Mouse (Mus musculus) cerebellum, adult 2 months (tissue): Measurements from ENCODE around the gene Kcnq2. TPM values are rescaled to one million over a fixed set of nuclear protein-coding genes. Genes with fewer than 3 reads are reported as not detected.
A peak's percentile ranks its signal among the peaks of the same experiment; 100 is the strongest.

Source experiments
- DNase-seq, 2 experiments: peaks; one replicate each; pipeline ENCODE4 v3.0.0; 2021
- H3K27ac ChIP-seq: fragments of 200-500 bp; 2 replicates; pipeline ENCODE4 v1.5.1; 2012; ENCODE audit warnings: low read length, control low read depth, inconsistent platforms; ENCODE audit not compliant: insufficient read depth
- H3K27me3 ChIP-seq: fragments of 200-500 bp; 2 replicates; pipeline ENCODE4 v1.6.1; 2012; ENCODE audit warnings: inconsistent platforms, mild to moderate bottlenecking, low read length, moderate library complexity; ENCODE audit not compliant: control insufficient read depth, insufficient read depth
- H3K4me1 ChIP-seq: fragments of 200-500 bp; 2 replicates; pipeline ENCODE4 v1.6.1; 2011; ENCODE audit warnings: low read length; ENCODE audit not compliant: control insufficient read depth, insufficient read depth
- H3K4me3 ChIP-seq: fragments of 200-500 bp; replicated peaks from 2 replicates; pipeline ENCODE3; 2011; ENCODE audit warnings: mild to moderate bottlenecking, low read depth, low read length, control low read depth; ENCODE audit not compliant: insufficient read depth
- CTCF ChIP-seq: fragments of 200-500 bp; IDR thresholded peaks from 2 replicates; pipeline ENCODE4 v1.5.1; 2011; ENCODE audit warnings: low read depth, mild to moderate bottlenecking, control low read depth, low read length, moderate library complexity, borderline replicate concordance; ENCODE audit not compliant: insufficient read depth
- POLR2A ChIP-seq: fragments of 200-500 bp; IDR thresholded peaks from 2 replicates; pipeline ENCODE4 v1.6.1; 2011; ENCODE audit warnings: low read length, control low read depth, borderline replicate concordance; ENCODE audit not compliant: insufficient read depth
- WGBS: fragments of 180-500 bp; shearing (Covaris S2); methylation state at CpG from one replicate; pipeline ENCODE4 v1.1.7; 2018; 5-methylcytosine and 5-hydroxymethylcytosine counted together
- polyA plus RNA-seq: library from polyadenylated mRNA; depleted of rRNA; stranded (reverse); fragments of >200 nt; gene quantifications from 2 replicates; pipeline ENCODE4 v1.2.3, GENCODE M21; 2012

Kcnq2 gene
- polyA plus RNA-seq, 1 experiment: 115 TPM

- TF ChIP-seq CTCF: peak; percentile 79
- TF ChIP-seq POLR2A: no peak
Observed at GRCm38 (mm10) chr2:181153837-181154236, 18.7 kb upstream of the Kcnq2 start.

GRCm38 (mm10) chr2:181153131-181153530 lies 18.0 kb upstream of the Kcnq2 start:
- TF ChIP-seq POLR2A (no peak), CTCF (no peak)
- 44% methylated on average over 1 of the region's 1 CpGs for WGBS
- Histone ChIP-seq H3K27me3 (no peaks in the 10 kb centered on the region), H3K4me1 (peaks cover 50% of the 10 kb centered on the region), H3K27ac (no peak overlapping the region), H3K4me3 (peak overlapping the region; percentile 19)
- peak; percentile 57 for DNase-seq

More at GRCm38 (mm10) chr2:181153837-181154236, 18.7 kb upstream of the Kcnq2 start:
- Histone ChIP-seq H3K4me1 (peaks cover 48% of the 10 kb centered on the region), H3K27ac (no peak overlapping the region), H3K4me3 (peak overlapping the region; percentile 19), H3K27me3 (no peaks in the 10 kb centered on the region)
- WGBS: 3% methylated on average over 1 of the region's 1 CpGs
- DNase-seq: peak; percentile 66 to 71

DNA sequence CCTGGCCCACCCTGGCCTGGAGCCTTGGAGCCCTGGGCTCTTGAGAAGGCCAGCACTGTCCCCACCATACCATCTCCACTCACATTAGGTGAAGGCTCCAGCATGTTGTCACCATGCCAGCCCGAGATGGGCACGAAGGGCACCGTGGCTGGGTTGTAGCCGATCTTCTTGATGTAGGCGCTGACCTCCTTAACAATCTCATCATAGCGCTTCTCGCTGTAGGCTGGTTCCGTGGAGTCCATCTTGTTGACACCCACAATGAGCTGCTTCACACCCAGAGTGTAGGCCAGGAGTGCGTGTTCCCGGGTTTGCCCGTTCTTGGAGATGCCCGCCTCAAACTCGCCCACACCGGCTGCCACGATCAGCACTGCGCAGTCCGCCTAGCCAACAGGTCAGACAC lies 17.6 kb upstream of the Kcnq2 start:
- H3K4me1 ChIP-seq: peaks cover 49% of the 10 kb centered on the region
- H3K4me3 ChIP-seq: no peak overlapping the region
- no peak overlapping the region for H3K27ac ChIP-seq
- DNase-seq: peak; percentile 52 to 57
- TF ChIP-seq CTCF (no peak), POLR2A (no peak)
- H3K27me3 ChIP-seq: no peaks in the 10 kb centered on the region
- 66% methylated on average over 17 of the region's 17 CpGs for WGBS

- WGBS: 36% methylated on average over 6 of the region's 6 CpGs
- peak overlapping the region; percentile 1 for H3K4me3 ChIP-seq
- DNase-seq: peak; percentile 38 to 43
- peaks cover 61% of the 10 kb centered on the region for H3K4me1 ChIP-seq
- TF ChIP-seq POLR2A: no peak
- TF ChIP-seq CTCF: no peak
- no peak overlapping the region for H3K27ac ChIP-seq
- no peaks in the 10 kb centered on the region for H3K27me3 ChIP-seq
Observed at GRCm38 (mm10) chr2:181150281-181150680, 15.2 kb upstream of the Kcnq2 start.

DNA sequence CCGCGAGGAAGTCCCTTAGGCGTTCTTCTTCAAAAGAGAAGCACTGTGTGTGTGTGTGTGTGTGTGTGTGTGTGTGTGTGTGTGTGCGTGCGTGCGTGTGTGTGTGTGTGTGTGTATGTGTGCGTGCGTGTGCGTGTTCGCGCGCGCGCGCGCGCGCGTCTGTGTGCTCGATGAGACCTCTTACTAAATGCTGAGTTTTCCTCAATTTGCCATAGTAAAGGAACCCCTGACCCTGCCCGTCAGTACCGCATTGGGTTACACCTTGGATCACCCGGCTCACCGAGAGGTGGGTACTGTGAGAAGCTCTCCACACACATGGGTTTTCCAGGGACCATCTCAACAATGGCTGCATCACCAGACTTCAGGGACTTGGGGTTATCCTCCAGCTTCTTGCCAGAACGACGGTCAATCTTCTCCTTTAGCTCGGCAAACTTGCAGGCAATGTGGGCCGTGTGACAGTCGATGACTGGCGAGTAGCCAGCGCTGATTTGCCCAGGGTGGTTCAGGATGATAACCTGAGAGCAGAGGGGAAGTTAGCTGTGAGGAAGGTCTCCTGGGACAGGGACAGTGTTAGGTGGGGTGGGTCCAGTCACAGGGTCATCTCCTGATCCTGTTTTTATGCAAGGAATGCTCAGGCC lies 13.3 kb upstream of the Kcnq2 start:
- no peak overlapping the region for H3K27ac ChIP-seq
- peak; percentile 61 to 69 for DNase-seq
- WGBS: 13% methylated on average over 31 of the region's 31 CpGs
- no peaks in the 10 kb centered on the region for H3K27me3 ChIP-seq
- TF ChIP-seq POLR2A (no peak), CTCF (no peak)
- H3K4me3 ChIP-seq: no peak overlapping the region
- H3K4me1 ChIP-seq: peaks cover 70% of the 10 kb centered on the region

DNA sequence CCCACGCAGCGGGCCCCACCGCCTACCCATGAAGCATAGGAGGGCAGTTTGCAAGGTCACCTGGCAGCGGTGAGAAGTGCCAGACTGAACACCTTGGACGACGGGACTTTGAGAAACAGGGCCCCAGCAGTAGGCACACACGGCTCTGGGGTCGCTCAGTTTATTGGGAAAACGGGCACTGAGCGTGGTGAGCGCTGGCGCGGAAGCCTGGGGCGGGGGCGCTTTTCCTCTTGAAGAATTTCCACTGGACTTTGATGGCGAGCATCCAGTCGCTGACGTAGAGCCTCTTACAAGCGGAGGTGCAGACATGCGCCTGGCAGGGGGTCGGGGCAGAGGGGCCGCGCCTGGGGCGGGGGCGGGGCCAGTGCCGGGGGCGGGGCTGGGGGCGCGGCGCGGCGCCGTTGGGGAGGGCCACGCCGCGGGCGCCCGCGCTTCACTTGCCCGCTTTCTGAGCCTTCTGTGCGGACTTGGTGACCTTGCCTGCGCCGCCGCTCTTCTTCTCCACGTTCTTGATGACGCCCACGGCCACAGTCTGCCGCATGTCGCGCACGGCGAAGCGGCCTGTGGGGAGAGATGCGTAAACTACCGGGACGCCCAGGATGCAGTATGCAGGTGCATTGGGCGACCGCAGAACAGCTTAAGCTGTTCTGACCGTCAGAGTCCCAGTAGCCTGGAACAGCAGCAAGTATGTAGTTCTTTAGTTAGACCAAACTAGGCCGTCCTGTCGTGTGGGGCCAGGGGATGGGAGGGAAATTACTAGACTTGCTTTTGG lies 12.6 kb upstream of the Kcnq2 start:
- peaks cover 70% of the 10 kb centered on the region for H3K4me1 ChIP-seq
- H3K27ac ChIP-seq: peak overlapping the region; percentile 41; the same call in 1 of the 2 replicates
- DNase-seq: peak; percentile 57 to 67
- no peak overlapping the region for H3K4me3 ChIP-seq
- 6% methylated on average over 61 of the region's 61 CpGs for WGBS
- TF ChIP-seq POLR2A: no peak
- TF ChIP-seq CTCF: no peak
- H3K27me3 ChIP-seq: no peaks in the 10 kb centered on the region

GRCm38 (mm10) chr2:181146976-181147545 lies 12.0 kb upstream of the Kcnq2 start:
- peak in 1 of 2 experiments; percentile 57 for DNase-seq
- H3K27me3 ChIP-seq: no peaks in the 10 kb centered on the region
- no peak overlapping the region for H3K27ac ChIP-seq
- H3K4me3 ChIP-seq: no peak overlapping the region
- 32% methylated on average over 4 of the region's 4 CpGs for WGBS
- H3K4me1 ChIP-seq: peaks cover 72% of the 10 kb centered on the region
- TF ChIP-seq CTCF (no peak), POLR2A (0 out of 2 replicates have a peak, but pooled peaks have one; percentile 13)
